Mouse (Mus musculus) heart, adult 10 weeks (tissue): ENCODE measurements around the gene Cldnd1. TPM values are rescaled to one million over a fixed set of nuclear protein-coding genes. Genes with fewer than 3 reads are reported as not detected.

ENCODE experiments used
- polyA plus RNA-seq: library from polyadenylated mRNA; stranded (reverse); fragments of 350-450 nt; fragmentation: Illumina TruSeq; extraction: RNeasy Lipid Tissue Mini Kit (QIAGEN cat#74804); gene quantifications from one replicate; pipeline ENCODE4 v1.2.3, GENCODE M21; 2014; ENCODE audit warnings: low read depth, low replicate concordance

Gene Cldnd1
- polyA plus RNA-seq: 39.5 TPM

GRCm38 (mm10) chr16:58727477-58728131 lies at the start of gene Cldnd1:
Gene Cldnd1, plus strand, starts transcription at chr16:58727910.

GRCm38 (mm10) chr16:58718666-58719120 lies 9.0 kb upstream of the Cldnd1 start, which contains the start of gene Gpr15:
Gene Gpr15, minus strand, starts transcription at chr16:58719070.

GRCm38 (mm10) chr16:58763076-58763475 lies 35.4 kb downstream of the Cldnd1 start, which contains the start of gene Olfr172:
Gene Olfr172, minus strand, starts transcription at chr16:58763176.

Other genes starting within 250 kb of the Cldnd1 start
- 45.2 TPM for gene St3gal6, start 203.7 kb upstream of the Cldnd1 start, polyA plus RNA-seq
- not detected for gene Gm813, start 110.9 kb upstream of the Cldnd1 start, polyA plus RNA-seq
- gene E330017A01Rik, start 89.2 kb upstream of the Cldnd1 start, polyA plus RNA-seq: not detected
- 37.1 TPM for gene Cpox, start 57.6 kb upstream of the Cldnd1 start, polyA plus RNA-seq
- gene Gpr15, start 8.8 kb upstream of the Cldnd1 start, polyA plus RNA-seq: not detected
- not detected for gene Olfr172, start 35.3 kb downstream of the Cldnd1 start, polyA plus RNA-seq
- not detected for gene Olfr173, start 72.4 kb downstream of the Cldnd1 start, polyA plus RNA-seq
- not detected for gene Olfr175-ps1, start 98.9 kb downstream of the Cldnd1 start, polyA plus RNA-seq
- gene Olfr177, start 146.9 kb downstream of the Cldnd1 start, polyA plus RNA-seq: not detected
- gene Olfr178, start 164.2 kb downstream of the Cldnd1 start, polyA plus RNA-seq: not detected
- gene Olfr181, start 200.8 kb downstream of the Cldnd1 start, polyA plus RNA-seq: not detected
- not detected for gene Olfr180, start 201.5 kb downstream of the Cldnd1 start, polyA plus RNA-seq